Mouse (Mus musculus) CH12.LX (cell line): ENCODE measurements at regions not wholly inside any gene's neighbourhood (a gene's known extent, or its start where the extent isn't known, plus 50 kb on each side); places are given as distances from the start of the nearest gene placed in this dataset.

Experiments
- CHD1 ChIP-seq: IDR thresholded peaks from 2 replicates; pipeline ENCODE4 v1.6.1; 2012; ENCODE audit warnings: low read depth, low read length, improper control_type of control experiment, inconsistent platforms
- CHD2 ChIP-seq: IDR thresholded peaks from 2 replicates; pipeline ENCODE4 v1.6.1; 2011; ENCODE audit warnings: low read length, improper control_type of control experiment
- CTCF ChIP-seq, 2 experiments: IDR thresholded peaks in 1 of 2; conservative IDR thresholded peaks in 1 of 2; 2 replicates each; pipeline ENCODE4 v1.5.1; 2011 to 2012; ENCODE audit warnings: low read depth in 2 of 2, low read length in 2 of 2, improper control_type of control experiment in 1 of 2, inconsistent platforms in 1 of 2, mild to moderate bottlenecking in 1 of 2, moderate library complexity in 1 of 2
- ELF1 ChIP-seq: IDR thresholded peaks from 2 replicates; pipeline ENCODE4 v1.6.1; 2014; ENCODE audit warnings: low read depth, mild to moderate bottlenecking, inconsistent platforms, low read length, improper control_type of control experiment
- EP300 ChIP-seq: IDR thresholded peaks from 2 replicates; pipeline ENCODE4 v1.6.1; 2011; ENCODE audit warnings: low read length, improper control_type of control experiment
- HCFC1 ChIP-seq: IDR thresholded peaks from 2 replicates; pipeline ENCODE4 v1.6.1; 2012; ENCODE audit warnings: low read depth, mild to moderate bottlenecking, inconsistent platforms, low read length, improper control_type of control experiment
- JUND ChIP-seq: conservative IDR thresholded peaks from 2 replicates; pipeline ENCODE4 v1.6.1; 2011; ENCODE audit warnings: low read depth, low read length, improper control_type of control experiment
- MAX ChIP-seq: IDR thresholded peaks from 2 replicates; pipeline ENCODE4 v1.6.1; 2011; ENCODE audit warnings: low read length, improper control_type of control experiment
- MAZ ChIP-seq: IDR thresholded peaks from 2 replicates; pipeline ENCODE4 v1.6.1; 2012; ENCODE audit warnings: low read depth, mild to moderate bottlenecking, inconsistent platforms, low read length, improper control_type of control experiment, moderate library complexity
- NRF1 ChIP-seq: IDR thresholded peaks from 2 replicates; pipeline ENCODE4 v1.6.1; 2014; ENCODE audit warnings: low read depth, mild to moderate bottlenecking, inconsistent platforms, low read length, improper control_type of control experiment, moderate library complexity
- POLR2A ChIP-seq: IDR thresholded peaks from 2 replicates; pipeline ENCODE4 v1.6.1; 2011; ENCODE audit warnings: low read depth, mild to moderate bottlenecking, improper control_type of control experiment, low read length
- RCOR1 ChIP-seq: conservative IDR thresholded peaks from 2 replicates; pipeline ENCODE4 v1.6.1; 2012; ENCODE audit warnings: low read depth, mild to moderate bottlenecking, inconsistent platforms, low read length, improper control_type of control experiment
- SIN3A ChIP-seq: IDR thresholded peaks from 2 replicates; pipeline ENCODE4 v1.6.1; 2012; ENCODE audit warnings: low read length, improper control_type of control experiment, inconsistent platforms

DNA sequence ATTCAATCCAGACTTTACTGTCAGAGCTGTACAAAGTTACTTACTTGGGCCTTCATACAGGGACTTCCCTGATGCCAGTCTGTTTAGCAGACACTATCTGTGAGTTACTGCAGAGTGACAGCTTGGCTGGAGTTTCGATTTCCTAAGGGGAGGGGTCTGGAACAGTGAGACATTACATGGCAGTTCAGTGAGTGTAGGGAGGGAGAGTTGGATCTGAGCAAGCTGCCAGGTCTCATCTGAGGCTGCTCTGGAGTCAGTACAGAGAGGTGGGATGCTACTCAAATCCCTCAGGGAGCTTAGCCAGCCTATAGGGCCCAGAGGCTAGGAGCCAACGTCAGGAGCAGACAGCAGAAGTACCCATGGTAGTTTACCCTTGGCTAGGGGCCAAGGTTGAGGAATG is 1329.8 kb upstream of the Nr2f1 start:
- TF ChIP-seq ELF1 (no peak), SIN3A (no peak), EP300 (no peak), CHD2 (no peak), CTCF (conservative IDR thresholded peaks at IDR 0.05 in 1 of 2, IDR thresholded peaks at IDR 0.05 in 1 of 2; ENCODE audit: low read depth in 2 of 2, low read length in 2 of 2) (no peak), CHD1 (no peak), JUND (no peak), RCOR1 (no peak), MAZ (no peak), POLR2A (no peak), HCFC1 (no peak), MAX (no peak), NRF1 (no peak)
